Mouse (Mus musculus) erythroblast, embryonic 14.5 days (primary cell): ENCODE measurements around the gene Arid3c. TPM values are rescaled to one million over a fixed set of nuclear protein-coding genes. Genes with fewer than 3 reads are reported as not detected.
A peak's percentile ranks its signal among the peaks of the same experiment; 100 is the strongest.

Source experiments
- H3K27me3 ChIP-seq: 2 replicates; pipeline ENCODE4 v1.6.1; 2012; ENCODE audit warnings: inconsistent platforms; ENCODE audit not compliant: control insufficient read depth
- H3K36me3 ChIP-seq: 2 replicates; pipeline ENCODE4 v1.6.1; 2012; ENCODE audit warnings: mild to moderate bottlenecking, inconsistent platforms; ENCODE audit not compliant: control insufficient read depth
- H3K4me1 ChIP-seq: 2 replicates; pipeline ENCODE4 v1.6.1; 2012; ENCODE audit warnings: inconsistent platforms; ENCODE audit not compliant: control insufficient read depth
- H3K4me3 ChIP-seq: replicated peaks from 2 replicates; pipeline ENCODE3; 2012; ENCODE audit warnings: moderate library complexity, mild to moderate bottlenecking, inconsistent platforms
- H3K9me3 ChIP-seq: 2 replicates; pipeline ENCODE4 v1.6.1; 2012; ENCODE audit warnings: low read length, inconsistent platforms, mixed read lengths; ENCODE audit not compliant: control insufficient read depth
- GATA1 ChIP-seq: IDR thresholded peaks from 2 replicates; pipeline ENCODE4 v1.6.1; 2012; ENCODE audit warnings: low read length, inconsistent platforms, mixed read lengths
- TAL1 ChIP-seq: IDR thresholded peaks from 3 replicates; pipeline ENCODE4 v1.6.1; 2012; ENCODE audit warnings: low read length, inconsistent platforms, mixed read lengths
- polyA plus RNA-seq: library from polyadenylated mRNA; stranded (reverse); fragments of >175 nt; gene quantifications from 2 replicates; pipeline ENCODE4 v1.2.3, GENCODE M21; 2012

Arid3c gene
- polyA plus RNA-seq, 1 experiment, result not detected

GRCm38 (mm10) chr4:41737602-41738255 lies 6.8 kb upstream of the Arid3c start:
- H3K27me3 ChIP-seq, result peaks cover 21% of the 10 kb centered on the region
- TF ChIP-seq GATA1, result no peak
- TF ChIP-seq TAL1, result no peak
- H3K36me3 ChIP-seq, result peaks cover 12% of the 10 kb centered on the region
- no peak overlapping the region for H3K4me3 ChIP-seq
- H3K4me1 ChIP-seq, result peaks cover 27% of the 10 kb centered on the region
- H3K9me3 ChIP-seq, result no peaks in the 10 kb centered on the region

GRCm38 (mm10) chr4:41726826-41727621 lies 3.9 kb downstream of the Arid3c start:
- Histone ChIP-seq H3K27me3 (peaks cover 86% of the 10 kb centered on the region), H3K4me1 (peaks cover 14% of the 10 kb centered on the region)

GRCm38 (mm10) chr4:41722918-41723351 lies 8.0 kb downstream of the Arid3c start, which contains the start of gene Dctn3:
Gene Dctn3, minus strand, starts transcription at chr4:41723170.
- Histone ChIP-seq H3K4me1 (peaks cover 21% of the 10 kb centered on the region), H3K4me3 (peak within 1 kb of the TSS; percentile 73), H3K36me3 (peaks cover 28% of the 10 kb centered on the region), H3K27me3 (peaks cover 47% of the 10 kb centered on the region), H3K9me3 (peaks cover 4% of the 10 kb centered on the region)
- TF ChIP-seq TAL1 (no peak), GATA1 (no peak)

More at GRCm38 (mm10) chr4:41726826-41727621, 3.9 kb downstream of the Arid3c start:
- Histone ChIP-seq H3K9me3 (peaks cover 7% of the 10 kb centered on the region), H3K4me3 (no peak overlapping the region), H3K36me3 (no peaks in the 10 kb centered on the region)
- no peak for TF ChIP-seq GATA1
- TF ChIP-seq TAL1, result no peak

GRCm38 (mm10) chr4:41716834-41717233 lies 14.1 kb downstream of the Arid3c start:
- H3K9me3 ChIP-seq, result no peaks in the 10 kb centered on the region
- H3K4me1 ChIP-seq, result peaks cover 31% of the 10 kb centered on the region
- TF ChIP-seq GATA1 (no peak), TAL1 (no peak)
- H3K4me3 ChIP-seq, result no peak overlapping the region
- no peaks in the 10 kb centered on the region for H3K27me3 ChIP-seq
- H3K36me3 ChIP-seq, result peaks cover 68% of the 10 kb centered on the region

- Histone ChIP-seq H3K4me1 (peaks cover 35% of the 10 kb centered on the region), H3K27me3 (no peaks in the 10 kb centered on the region), H3K4me3 (no peak overlapping the region), H3K36me3 (peaks cover 77% of the 10 kb centered on the region), H3K9me3 (no peaks in the 10 kb centered on the region)
- TF ChIP-seq TAL1 (no peak), GATA1 (no peak)
Measured at GRCm38 (mm10) chr4:41715596-41715995, 15.3 kb downstream of the Arid3c start.

GRCm38 (mm10) chr4:41715082-41715481 lies 15.9 kb downstream of the Arid3c start:
- H3K9me3 ChIP-seq, result no peaks in the 10 kb centered on the region
- H3K36me3 ChIP-seq, result peaks cover 73% of the 10 kb centered on the region
- no peak overlapping the region for H3K4me3 ChIP-seq
- TF ChIP-seq GATA1 (no peak), TAL1 (no peak)
- no peaks in the 10 kb centered on the region for H3K27me3 ChIP-seq
- peaks cover 35% of the 10 kb centered on the region for H3K4me1 ChIP-seq

- H3K4me3 ChIP-seq, result peak overlapping the region; percentile 29
- no peaks in the 10 kb centered on the region for H3K9me3 ChIP-seq
- no peaks in the 10 kb centered on the region for H3K27me3 ChIP-seq
- no peak for TF ChIP-seq GATA1
- TF ChIP-seq TAL1, result no peak
- H3K4me1 ChIP-seq, result peaks cover 35% of the 10 kb centered on the region
- peaks cover 65% of the 10 kb centered on the region for H3K36me3 ChIP-seq
Measured at GRCm38 (mm10) chr4:41714276-41714675, 16.7 kb downstream of the Arid3c start.

GRCm38 (mm10) chr4:41713197-41714067 lies 17.5 kb downstream of the Arid3c start, which contains the start of gene Rpp25l:
Gene Rpp25l, minus strand, starts transcription at chr4:41713534.
- H3K4me3 ChIP-seq, result peak within 1 kb of the TSS; percentile 73
- peaks cover 3% of the 10 kb centered on the region; the same call in 1 of the 2 replicates for H3K27me3 ChIP-seq
- H3K4me1 ChIP-seq, result peaks cover 35% of the 10 kb centered on the region
- no peaks in the 10 kb centered on the region for H3K9me3 ChIP-seq
- no peak for TF ChIP-seq TAL1
- no peak for TF ChIP-seq GATA1
- H3K36me3 ChIP-seq, result peaks cover 56% of the 10 kb centered on the region
